Mouse (Mus musculus) frontal cortex, postnatal 10 days (tissue): ENCODE measurements at regions not wholly inside any gene's neighbourhood (a gene's known extent, or its start where the extent isn't known, plus 50 kb on each side); places are given as distances from the start of the nearest gene placed in this dataset.
A peak's percentile ranks its signal among the peaks of the same experiment; 100 is the strongest.

Source experiments
- DNase-seq, 2 experiments: peaks; one replicate each; pipeline ENCODE4 v3.0.0; 2022; ENCODE audit warnings: low spot score in 2 of 2, mixed read lengths in 1 of 2

GRCm38 (mm10) chr5:119579288-119579687 is 91.2 kb upstream of the Tbx3 start:
- DNase-seq = no peak

GRCm38 (mm10) chr5:119579806-119580205 is 90.7 kb upstream of the Tbx3 start:
- DNase-seq = no peak

GRCm38 (mm10) chr5:119580395-119580794 is 90.1 kb upstream of the Tbx3 start:
- DNase-seq = no peak

- no peak for DNase-seq
Observed at GRCm38 (mm10) chr5:119580798-119581197, 89.7 kb upstream of the Tbx3 start.

GRCm38 (mm10) chr5:119584389-119584788 is 86.1 kb upstream of the Tbx3 start:
- DNase-seq = no peak

GRCm38 (mm10) chr5:119584914-119585313 is 85.6 kb upstream of the Tbx3 start:
- DNase-seq = no peak

- no peak for DNase-seq
Observed at GRCm38 (mm10) chr5:119586391-119587058, 83.9 kb upstream of the Tbx3 start.

GRCm38 (mm10) chr5:119587239-119587811 is 83.1 kb upstream of the Tbx3 start:
- peak in 1 of 2 experiments; percentile 8 for DNase-seq

- DNase-seq = no peak
Observed at GRCm38 (mm10) chr5:119588340-119589272, 81.9 kb upstream of the Tbx3 start.

- no peak for DNase-seq
Observed at GRCm38 (mm10) chr5:119591271-119591670, 79.2 kb upstream of the Tbx3 start.

GRCm38 (mm10) chr5:119592891-119593290 is 77.6 kb upstream of the Tbx3 start:
- no peak for DNase-seq

- DNase-seq = no peak
Observed at GRCm38 (mm10) chr5:119594541-119594940, 75.9 kb upstream of the Tbx3 start.

- DNase-seq = no peak
Observed at GRCm38 (mm10) chr5:119596295-119596993, 74.0 kb upstream of the Tbx3 start.

- no peak for DNase-seq
Observed at GRCm38 (mm10) chr5:119596994-119597391, 73.5 kb upstream of the Tbx3 start.

- DNase-seq = no peak
Observed at GRCm38 (mm10) chr5:119597530-119597929, 72.9 kb upstream of the Tbx3 start.

- DNase-seq = no peak
Observed at GRCm38 (mm10) chr5:119598166-119598565, 72.3 kb upstream of the Tbx3 start.

- no peak for DNase-seq
Observed at GRCm38 (mm10) chr5:119601390-119601789, 69.1 kb upstream of the Tbx3 start.

GRCm38 (mm10) chr5:119602001-119602400 is 68.5 kb upstream of the Tbx3 start:
- DNase-seq = no peak

GRCm38 (mm10) chr5:119605444-119605843 is 65.0 kb upstream of the Tbx3 start:
- no peak for DNase-seq

- no peak for DNase-seq
Observed at GRCm38 (mm10) chr5:119613413-119613812, 57.1 kb upstream of the Tbx3 start.

GRCm38 (mm10) chr5:119613981-119614770 is 56.3 kb upstream of the Tbx3 start:
- no peak for DNase-seq
